Mouse (Mus musculus) embryonic fibroblast, embryonic 13.5 days (primary cell): ENCODE data around the gene Dusp2.

Source experiments
- CTCF ChIP-seq: IDR thresholded peaks from 2 replicates; pipeline ENCODE4 v1.5.1; 2011; ENCODE audit warnings: mild to moderate bottlenecking, control low read depth, low read length, moderate library complexity, borderline replicate concordance; ENCODE audit not compliant: insufficient read depth
- POLR2A ChIP-seq: IDR thresholded peaks from 2 replicates; pipeline ENCODE4 v1.6.1; 2011; ENCODE audit warnings: low read depth, mild to moderate bottlenecking, control low read depth, low read length, moderate library complexity

- TF ChIP-seq POLR2A, result no peak
- TF ChIP-seq CTCF, result no peak
Measured at GRCm38 (mm10) chr2:127319071-127319470, 16.9 kb upstream of the Dusp2 start.
